Mouse (Mus musculus): ENCODE measurements around the gene Lypd9.
"Not testable (repeated sequence)": the region's sequence is repeated elsewhere in the genome, so short reads cannot be mapped to it uniquely, and the experiment has no call there.

The Lypd9 gene

GRCm38 (mm10) chr11:58452759-58453158 is at the start of gene Lypd9:
Gene Lypd9, minus strand, starts transcription at chr11:58452923.
- no peak for DNase-seq (ENCODE audit: low spot score)

- DNase-seq (ENCODE audit: low spot score): not testable (repeated sequence)
Measured at GRCm38 (mm10) chr11:58502472-58502871, 49.7 kb upstream of the Lypd9 start, which contains the start of gene Olfr331. Gene Olfr331, minus strand, starts transcription at chr11:58502572.

GRCm38 (mm10) chr11:58499290-58499689 is 46.6 kb upstream of the Lypd9 start:
- peak; percentile 15 for DNase-seq (ENCODE audit: low spot score)

- DNase-seq (ENCODE audit: low spot score): no peak
Measured at GRCm38 (mm10) chr11:58498761-58499160, 46.0 kb upstream of the Lypd9 start.

GRCm38 (mm10) chr11:58492455-58492854 is 39.7 kb upstream of the Lypd9 start, which contains the start of gene Olfr332:
Gene Olfr332, minus strand, starts transcription at chr11:58492555.
- DNase-seq (ENCODE audit: low spot score): no peak

- DNase-seq (ENCODE audit: low spot score): no peak
Measured at GRCm38 (mm10) chr11:58462170-58462569, 9.4 kb upstream of the Lypd9 start, which contains the start of gene Olfr30. Gene Olfr30, minus strand, starts transcription at chr11:58462270.

- no peak for DNase-seq (ENCODE audit: low spot score)
Measured at GRCm38 (mm10) chr11:58453592-58453991, 869 bp upstream of the Lypd9 start.

GRCm38 (mm10) chr11:58437866-58438265 is 14.9 kb downstream of the Lypd9 start:
- DNase-seq (ENCODE audit: low spot score): no peak

GRCm38 (mm10) chr11:58432259-58432658 is 20.5 kb downstream of the Lypd9 start, which contains the start of gene Gm12253:
Gene Gm12253, plus strand, starts transcription at chr11:58432559.
- no peak for DNase-seq (ENCODE audit: low spot score)

- DNase-seq (ENCODE audit: low spot score): no peak
Measured at GRCm38 (mm10) chr11:58420815-58421214, 31.9 kb downstream of the Lypd9 start, which contains the start of gene 1810065E05Rik. Gene 1810065E05Rik, plus strand, starts transcription at chr11:58421111.

- peak; percentile 15 for DNase-seq (ENCODE audit: low spot score)
Measured at GRCm38 (mm10) chr11:58418336-58418735, 34.4 kb downstream of the Lypd9 start.

- DNase-seq (ENCODE audit: low spot score): no peak
Measured at GRCm38 (mm10) chr11:58408066-58408465, 44.7 kb downstream of the Lypd9 start.

- no peak for DNase-seq (ENCODE audit: low spot score)
Measured at GRCm38 (mm10) chr11:58400655-58401054, 52.1 kb downstream of the Lypd9 start.

GRCm38 (mm10) chr11:58399985-58400645 is 52.6 kb downstream of the Lypd9 start:
- no peak for DNase-seq (ENCODE audit: low spot score)
